Mouse (Mus musculus): ENCODE measurements around the gene Hes7. TPM values are rescaled to one million over a fixed set of nuclear protein-coding genes. Genes with fewer than 3 reads are reported as not detected.
A peak's percentile ranks its signal among the peaks of the same experiment; 100 is the strongest.

The Hes7 gene
- polyA plus RNA-seq, 1 experiment: not detected

DNA sequence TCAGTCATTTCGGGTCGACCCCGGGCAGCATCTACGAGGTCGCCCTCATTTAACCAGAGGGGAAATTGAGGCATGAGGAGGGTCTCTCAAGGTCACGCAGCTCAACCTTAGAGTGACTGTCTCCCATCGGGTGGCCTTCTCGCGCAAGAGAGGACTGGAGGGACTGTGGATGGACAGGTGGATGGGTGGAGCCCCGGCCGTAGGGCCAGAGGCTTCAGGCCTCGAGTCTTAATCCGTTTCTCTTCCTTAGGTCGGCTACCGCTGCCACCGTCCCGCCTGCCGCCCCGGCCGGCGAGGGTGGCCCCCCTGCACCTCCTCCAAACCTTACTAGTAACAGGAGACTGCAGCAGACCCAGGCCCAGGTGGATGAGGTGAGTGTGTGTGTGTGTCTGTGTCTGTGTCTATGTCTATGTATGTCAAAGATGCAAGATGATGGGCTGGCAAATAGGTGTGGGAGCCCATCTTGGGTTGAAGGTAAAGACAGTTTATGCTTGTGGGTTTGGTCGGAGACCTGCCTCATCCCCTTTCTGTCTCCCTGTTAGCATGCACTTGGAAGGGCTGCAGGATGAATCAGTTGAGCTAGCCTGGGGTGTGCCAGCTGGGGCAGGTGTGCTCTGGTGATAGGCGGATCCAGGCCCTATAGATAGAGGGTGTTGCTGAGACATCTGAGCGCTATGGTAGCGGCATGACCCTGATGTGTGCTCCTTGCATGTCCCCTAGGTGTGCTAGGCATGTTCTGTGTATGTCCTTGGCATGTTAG lies 31.2 kb upstream of the Hes7 start:
- no peaks in the 10 kb centered on the region for H3K27me3 ChIP-seq (ENCODE audit: control insufficient read depth, insufficient read depth, low read length, poor library complexity, severe bottlenecking)
- H3K36me3 ChIP-seq (ENCODE audit: control insufficient read depth, insufficient read depth, low read length, poor library complexity, severe bottlenecking): peaks cover 13% of the 10 kb centered on the region
- no peak for TF ChIP-seq EP300 (IDR thresholded peaks at IDR 0.05; ENCODE audit: insufficient read depth, low read depth, low read length)
- TF ChIP-seq CTCF (IDR thresholded peaks at IDR 0.05; ENCODE audit: low read depth, low read length): no peak
- no peak for TF ChIP-seq POLR2A (IDR thresholded peaks at IDR 0.05; ENCODE audit: insufficient read depth, low read length)
- no peak overlapping the region for H3K27ac ChIP-seq (ENCODE audit: insufficient read depth, low read length)
- peak overlapping the region; percentile 91 for H3K9ac ChIP-seq (ENCODE audit: low read depth, poor library complexity, severe bottlenecking)
- H3K4me3 ChIP-seq (ENCODE audit: low read depth, low read length): peak overlapping the region; percentile 90
- H3K9me3 ChIP-seq (replicated peaks; ENCODE audit: control insufficient read depth, insufficient read depth, low read length, poor library complexity, severe bottlenecking): no peaks in the 10 kb centered on the region
- peaks cover 2% of the 10 kb centered on the region for H3K4me1 ChIP-seq (ENCODE audit: control insufficient read depth, insufficient read depth, low read length)

DNA sequence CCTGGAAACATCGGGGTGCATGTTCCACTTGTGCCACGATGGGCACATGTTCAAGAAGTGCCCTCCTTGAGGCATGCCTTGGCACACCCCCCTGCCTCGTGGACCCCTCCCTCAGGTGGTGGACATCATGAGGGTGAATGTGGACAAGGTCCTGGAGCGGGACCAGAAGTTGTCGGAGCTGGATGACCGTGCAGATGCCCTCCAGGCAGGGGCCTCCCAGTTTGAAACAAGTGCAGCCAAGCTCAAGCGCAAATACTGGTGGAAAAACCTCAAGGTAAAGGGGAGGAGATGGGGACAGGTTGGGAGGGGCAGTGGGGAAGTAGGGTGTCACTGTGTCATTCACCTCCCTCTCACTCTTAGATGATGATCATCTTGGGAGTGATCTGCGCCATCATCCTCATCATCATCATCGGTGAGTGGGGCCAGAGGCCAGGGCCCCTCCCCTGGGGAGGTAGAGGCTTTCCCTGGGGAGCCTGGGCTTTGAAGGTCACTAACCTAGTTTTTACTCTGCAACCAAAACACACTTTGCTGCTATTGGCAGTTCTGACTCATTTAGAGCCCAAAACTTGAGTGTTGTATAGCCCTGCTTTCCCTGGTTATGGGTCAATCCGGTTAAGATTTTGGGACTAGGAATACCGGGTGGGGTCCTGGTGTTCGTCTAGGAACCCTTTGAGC lies 30.5 kb upstream of the Hes7 start:
- Histone ChIP-seq H3K4me1 (ENCODE audit: control insufficient read depth, insufficient read depth, low read length) (peaks cover 2% of the 10 kb centered on the region), H3K4me3 (ENCODE audit: low read depth, low read length) (peak overlapping the region; percentile 90), H3K9ac (ENCODE audit: low read depth, poor library complexity, severe bottlenecking) (peak overlapping the region; percentile 91; the same call in 1 of the 2 replicates), H3K36me3 (ENCODE audit: control insufficient read depth, insufficient read depth, low read length, poor library complexity, severe bottlenecking) (peaks cover 13% of the 10 kb centered on the region), H3K27ac (ENCODE audit: insufficient read depth, low read length) (no peak overlapping the region), H3K27me3 (ENCODE audit: control insufficient read depth, insufficient read depth, low read length, poor library complexity, severe bottlenecking) (no peaks in the 10 kb centered on the region), H3K9me3 (replicated peaks; ENCODE audit: control insufficient read depth, insufficient read depth, low read length, poor library complexity, severe bottlenecking) (no peaks in the 10 kb centered on the region)
- TF ChIP-seq CTCF (IDR thresholded peaks at IDR 0.05; ENCODE audit: low read depth, low read length): no peak
- TF ChIP-seq EP300 (IDR thresholded peaks at IDR 0.05; ENCODE audit: insufficient read depth, low read depth, low read length): no peak
- TF ChIP-seq POLR2A (IDR thresholded peaks at IDR 0.05; ENCODE audit: insufficient read depth, low read length): no peak

DNA sequence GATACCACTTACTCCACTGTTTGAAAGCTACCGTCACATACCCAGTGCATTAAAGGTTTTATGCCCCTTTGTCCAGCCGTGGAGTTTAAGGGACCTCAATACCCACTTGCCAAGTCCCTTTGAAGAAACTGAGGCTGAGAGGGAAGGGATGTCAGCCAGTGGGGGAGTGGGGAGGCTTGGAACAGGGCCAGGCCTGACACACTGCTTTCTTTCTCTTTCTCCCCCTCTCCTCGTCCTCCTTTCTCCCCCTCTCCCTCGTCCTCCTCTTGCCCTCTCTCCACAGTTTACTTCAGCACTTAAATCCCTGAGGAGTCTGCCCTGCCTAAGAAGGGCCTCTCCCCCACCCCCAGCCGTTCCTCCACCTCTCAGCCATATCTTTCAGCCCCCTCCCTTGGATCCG lies 29.8 kb upstream of the Hes7 start:
- TF ChIP-seq EP300 (IDR thresholded peaks at IDR 0.05; ENCODE audit: insufficient read depth, low read depth, low read length): no peak
- H3K4me1 ChIP-seq (ENCODE audit: control insufficient read depth, insufficient read depth, low read length): peaks cover 2% of the 10 kb centered on the region
- H3K27me3 ChIP-seq (ENCODE audit: control insufficient read depth, insufficient read depth, low read length, poor library complexity, severe bottlenecking): no peaks in the 10 kb centered on the region
- no peaks in the 10 kb centered on the region for H3K9me3 ChIP-seq (replicated peaks; ENCODE audit: control insufficient read depth, insufficient read depth, low read length, poor library complexity, severe bottlenecking)
- no peak overlapping the region for H3K9ac ChIP-seq (ENCODE audit: low read depth, poor library complexity, severe bottlenecking)
- peaks cover 13% of the 10 kb centered on the region for H3K36me3 ChIP-seq (ENCODE audit: control insufficient read depth, insufficient read depth, low read length, poor library complexity, severe bottlenecking)
- no peak overlapping the region for H3K27ac ChIP-seq (ENCODE audit: insufficient read depth, low read length)
- no peak overlapping the region for H3K4me3 ChIP-seq (ENCODE audit: low read depth, low read length)

DNA sequence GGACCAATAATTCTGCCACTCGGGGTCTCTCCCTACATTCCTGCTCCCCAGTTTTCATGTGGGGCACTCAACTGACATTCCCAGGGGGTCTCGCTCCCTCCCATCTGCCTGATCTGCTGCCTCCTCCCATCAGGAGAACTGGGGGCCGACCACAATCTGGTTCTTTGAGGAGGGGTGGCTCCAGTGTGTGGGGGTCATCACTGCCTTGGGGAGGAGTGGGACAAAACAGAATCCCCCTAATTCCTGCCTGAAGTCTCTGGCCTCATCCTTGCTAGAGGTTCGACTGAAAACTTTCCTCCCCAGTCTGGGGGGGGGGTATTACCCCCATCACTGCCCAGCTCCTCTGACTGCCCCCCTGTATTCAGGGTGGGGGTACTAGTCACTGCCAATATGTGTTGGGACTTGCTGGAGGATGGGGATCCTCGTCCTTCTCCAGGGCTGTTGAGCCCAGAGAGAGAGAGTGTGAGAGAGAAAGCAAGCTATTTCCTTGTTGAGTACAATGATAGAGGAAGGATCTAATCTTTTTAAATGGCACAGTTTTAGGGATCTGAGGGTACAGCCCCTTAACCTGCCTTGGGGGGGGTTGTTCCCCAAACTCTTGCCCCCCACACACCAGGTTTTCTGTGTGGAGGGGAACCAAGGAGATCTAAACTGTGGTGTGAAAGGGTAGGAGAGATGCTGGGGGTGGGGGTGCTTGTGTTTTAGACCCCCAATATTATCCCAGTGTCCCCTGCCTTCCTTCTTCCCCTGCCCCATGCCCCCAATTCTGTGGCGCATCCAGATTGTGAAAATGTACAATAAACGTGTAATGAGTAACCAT lies 28.4 kb upstream of the Hes7 start:
- Histone ChIP-seq H3K4me1 (ENCODE audit: control insufficient read depth, insufficient read depth, low read length) (no peaks in the 10 kb centered on the region), H3K4me3 (ENCODE audit: low read depth, low read length) (no peak overlapping the region), H3K36me3 (ENCODE audit: control insufficient read depth, insufficient read depth, low read length, poor library complexity, severe bottlenecking) (peaks cover 13% of the 10 kb centered on the region), H3K9me3 (replicated peaks; ENCODE audit: control insufficient read depth, insufficient read depth, low read length, poor library complexity, severe bottlenecking) (no peaks in the 10 kb centered on the region), H3K27me3 (ENCODE audit: control insufficient read depth, insufficient read depth, low read length, poor library complexity, severe bottlenecking) (no peaks in the 10 kb centered on the region), H3K27ac (ENCODE audit: insufficient read depth, low read length) (no peak overlapping the region), H3K9ac (ENCODE audit: low read depth, poor library complexity, severe bottlenecking) (no peak overlapping the region)
- TF ChIP-seq POLR2A (IDR thresholded peaks at IDR 0.05; ENCODE audit: insufficient read depth, low read length): no peak
- no peak for TF ChIP-seq EP300 (IDR thresholded peaks at IDR 0.05; ENCODE audit: insufficient read depth, low read depth, low read length)
- no peak for TF ChIP-seq CTCF (IDR thresholded peaks at IDR 0.05; ENCODE audit: low read depth, low read length)

DNA sequence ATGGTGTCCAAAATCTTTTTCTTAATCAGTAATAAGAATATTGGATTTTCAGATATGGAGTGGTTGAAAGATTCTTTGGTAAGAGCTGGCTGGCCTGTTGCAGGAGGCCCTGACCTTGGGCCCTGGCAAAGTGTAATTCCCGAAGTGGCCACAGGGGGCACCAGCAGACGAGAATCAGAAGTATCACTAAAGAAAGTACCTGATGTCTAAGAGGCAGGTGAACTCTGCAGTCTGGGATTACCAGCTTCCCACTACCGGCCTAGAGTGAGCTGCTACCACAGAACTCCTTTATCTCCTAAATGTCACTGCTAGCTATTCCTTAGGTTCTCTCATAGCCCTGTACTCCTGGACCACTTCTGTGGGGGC lies 27.8 kb upstream of the Hes7 start:
- H3K9ac ChIP-seq (ENCODE audit: low read depth, poor library complexity, severe bottlenecking): no peak overlapping the region
- H3K36me3 ChIP-seq (ENCODE audit: control insufficient read depth, insufficient read depth, low read length, poor library complexity, severe bottlenecking): peaks cover 13% of the 10 kb centered on the region
- H3K27me3 ChIP-seq (ENCODE audit: control insufficient read depth, insufficient read depth, low read length, poor library complexity, severe bottlenecking): no peaks in the 10 kb centered on the region
- H3K4me1 ChIP-seq (ENCODE audit: control insufficient read depth, insufficient read depth, low read length): no peaks in the 10 kb centered on the region
- no peak overlapping the region for H3K4me3 ChIP-seq (ENCODE audit: low read depth, low read length)
- no peaks in the 10 kb centered on the region for H3K9me3 ChIP-seq (replicated peaks; ENCODE audit: control insufficient read depth, insufficient read depth, low read length, poor library complexity, severe bottlenecking)
- TF ChIP-seq EP300 (IDR thresholded peaks at IDR 0.05; ENCODE audit: insufficient read depth, low read depth, low read length) (no peak), CTCF (IDR thresholded peaks at IDR 0.05; ENCODE audit: low read depth, low read length) (peak; percentile 68), POLR2A (IDR thresholded peaks at IDR 0.05; ENCODE audit: insufficient read depth, low read length) (no peak)
- H3K27ac ChIP-seq (ENCODE audit: insufficient read depth, low read length): peak overlapping the region; percentile 52

Data from ES-Bruce4 (cell line).